Mouse (Mus musculus): ENCODE measurements around the gene Gm20518.

DNA sequence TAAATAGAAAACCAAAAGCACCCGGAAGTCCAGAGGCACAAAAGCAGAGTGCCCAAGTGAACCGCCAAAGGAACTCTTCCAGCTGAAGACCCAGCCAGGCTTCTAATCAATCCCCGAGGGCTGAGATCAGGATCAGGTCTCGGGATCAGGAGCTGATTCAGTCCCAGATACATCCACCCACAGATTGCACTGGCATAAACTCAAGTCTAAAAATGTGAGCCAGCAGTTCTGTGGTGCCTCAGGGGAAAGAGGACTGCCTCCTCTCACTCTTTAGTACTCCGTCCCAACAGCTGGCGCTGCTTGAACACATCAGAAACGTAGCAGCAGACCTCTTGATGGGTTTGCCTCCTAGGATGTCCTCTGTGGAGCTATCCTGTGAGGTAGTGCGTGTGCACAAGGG is 74.9 kb downstream of the Gm20518 start:
- no peak for TF ChIP-seq USF1 (IDR thresholded peaks at IDR 0.05; ENCODE audit: low read depth, low read length)
- no peak for TF ChIP-seq SMC3 (IDR thresholded peaks at IDR 0.05; ENCODE audit: low read depth, low read length)
- no peak for TF ChIP-seq POLR2AphosphoS5 (IDR thresholded peaks at IDR 0.05; ENCODE audit: borderline replicate concordance, low read depth, low read length)
- no peak for TF ChIP-seq UBTF (IDR thresholded peaks at IDR 0.05; ENCODE audit: borderline replicate concordance, insufficient read depth, low read depth, low read length)
- no peak for TF ChIP-seq CTCF (IDR thresholded peaks at IDR 0.05 in 2 of 3, conservative IDR thresholded peaks at IDR 0.05 in 1 of 3; ENCODE audit: control insufficient read depth in 1 of 3, insufficient read depth in 1 of 3, low read depth in 2 of 3, low read length in 3 of 3, poor library complexity in 1 of 3, severe bottlenecking in 1 of 3)
- TF ChIP-seq TAL1 (IDR thresholded peaks at IDR 0.05; ENCODE audit: low read length): no peak
- TF ChIP-seq POLR2AphosphoS2 (IDR thresholded peaks at IDR 0.05; ENCODE audit: low read length): no peak
- no peak for TF ChIP-seq SIN3A (IDR thresholded peaks at IDR 0.05; ENCODE audit: low read length)
- no peak for TF ChIP-seq POLR2A (IDR thresholded peaks at IDR 0.05; ENCODE audit: control insufficient read depth in 1 of 2, insufficient read depth in 1 of 2, low read depth in 1 of 2, low read length in 2 of 2, poor library complexity in 1 of 2)
- no peak for TF ChIP-seq KAT2A (conservative IDR thresholded peaks at IDR 0.05; ENCODE audit: low read depth, low read length)
- TF ChIP-seq GATA1 (IDR thresholded peaks at IDR 0.05; ENCODE audit: low read depth, low read length): no peak
- TF ChIP-seq ZNF384 (IDR thresholded peaks at IDR 0.05; ENCODE audit: low read depth, low read length): no peak
- TF ChIP-seq MAX (IDR thresholded peaks at IDR 0.05; ENCODE audit: low read length): no peak

All from MEL (cell line).